Mouse (Mus musculus): ENCODE measurements around the gene Kcnma1. TPM values are rescaled to one million over a fixed set of nuclear protein-coding genes. Genes with fewer than 3 reads are reported as not detected.

Gene Kcnma1
- total RNA-seq, 2 experiments from 2014 or later: not detected

GRCm38 (mm10) chr14:23882001-23882400 lies 132.3 kb downstream of the Kcnma1 start:
- ATAC-seq (replicated peaks; ENCODE audit: poor library complexity, severe bottlenecking): no peak

DNA sequence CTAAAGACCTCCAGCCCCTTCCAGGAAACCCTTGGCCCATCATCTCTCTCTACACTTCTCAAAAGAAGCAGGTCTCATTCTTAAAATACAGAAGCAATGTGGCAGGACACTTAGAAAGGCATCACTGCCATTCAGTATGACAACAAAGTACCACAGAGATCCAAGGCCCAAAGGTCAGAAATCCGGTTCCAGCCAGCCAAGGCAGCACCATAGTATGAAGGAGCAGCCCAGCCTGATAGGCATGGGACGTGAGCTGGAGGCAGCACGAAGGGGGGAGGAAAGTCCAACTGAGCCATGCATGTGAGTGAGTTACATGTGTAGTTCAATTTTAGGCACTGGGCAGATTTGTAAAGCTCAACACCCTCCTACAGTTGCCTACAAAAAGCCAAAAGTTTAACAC lies 135.0 kb downstream of the Kcnma1 start:
- no peak for ATAC-seq (replicated peaks; ENCODE audit: poor library complexity, severe bottlenecking)

DNA sequence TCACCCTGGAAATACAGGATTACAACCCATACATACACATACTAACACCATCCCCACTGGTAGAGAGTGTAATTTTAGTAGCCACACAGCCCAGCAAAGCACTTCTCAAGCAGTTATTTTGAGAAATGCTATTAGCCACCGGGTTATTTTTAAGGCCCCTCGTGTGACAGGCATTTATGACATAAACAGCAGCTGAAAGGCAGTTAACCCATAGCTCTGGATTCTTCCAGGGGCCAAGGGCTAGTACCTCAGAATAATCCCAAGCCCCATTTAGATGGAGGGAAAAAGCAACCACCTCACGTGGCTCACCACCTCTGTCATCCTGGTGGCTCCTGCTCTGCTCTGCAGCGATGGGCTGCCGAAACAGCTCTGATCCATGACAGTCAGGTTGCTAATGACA lies 136.7 kb downstream of the Kcnma1 start:
- ATAC-seq (replicated peaks; ENCODE audit: poor library complexity, severe bottlenecking): no peak

GRCm38 (mm10) chr14:23874545-23874944 lies 139.7 kb downstream of the Kcnma1 start:
- ATAC-seq (replicated peaks; ENCODE audit: poor library complexity, severe bottlenecking): no peak

DNA sequence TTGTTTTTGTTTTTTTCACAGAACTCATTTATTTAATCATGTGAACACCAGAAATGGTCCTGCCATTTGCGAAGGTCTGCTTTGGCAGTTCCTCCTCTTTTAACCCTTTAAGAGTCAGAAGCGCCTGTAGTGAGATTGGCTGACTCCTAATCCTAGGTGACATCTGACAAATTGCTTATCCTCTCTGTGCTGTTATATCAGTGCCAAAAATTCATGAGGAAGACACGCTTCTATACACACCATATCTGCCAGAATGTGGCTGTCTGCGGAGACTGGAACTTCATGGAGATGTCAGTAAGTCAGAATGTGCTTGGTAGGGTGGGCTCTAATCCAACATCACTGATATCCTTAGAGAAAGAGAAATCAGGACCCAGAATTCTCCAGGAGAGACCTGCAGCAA lies 157.3 kb downstream of the Kcnma1 start:
- no peak for ATAC-seq (replicated peaks; ENCODE audit: poor library complexity, severe bottlenecking)

DNA sequence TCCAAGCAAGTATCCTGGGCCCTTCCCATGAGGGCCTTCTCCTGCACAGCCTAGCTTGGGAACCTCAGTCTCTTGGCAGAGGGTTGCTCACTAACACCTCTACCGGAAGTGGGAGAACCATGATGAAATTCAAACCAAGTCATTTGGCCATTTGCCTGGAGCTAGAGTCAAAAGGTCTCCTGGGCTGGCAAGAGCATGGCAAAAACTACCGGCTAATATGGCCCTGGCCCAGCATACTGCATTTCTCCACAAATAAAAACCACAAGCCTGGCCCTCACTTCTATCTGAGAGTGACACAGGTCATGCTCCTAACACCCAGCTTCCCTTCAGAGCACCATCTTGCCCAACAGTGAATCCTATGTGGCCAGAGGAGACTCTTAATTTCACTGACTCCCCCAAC lies 159.3 kb downstream of the Kcnma1 start:
- ATAC-seq (replicated peaks; ENCODE audit: poor library complexity, severe bottlenecking): no peak

DNA sequence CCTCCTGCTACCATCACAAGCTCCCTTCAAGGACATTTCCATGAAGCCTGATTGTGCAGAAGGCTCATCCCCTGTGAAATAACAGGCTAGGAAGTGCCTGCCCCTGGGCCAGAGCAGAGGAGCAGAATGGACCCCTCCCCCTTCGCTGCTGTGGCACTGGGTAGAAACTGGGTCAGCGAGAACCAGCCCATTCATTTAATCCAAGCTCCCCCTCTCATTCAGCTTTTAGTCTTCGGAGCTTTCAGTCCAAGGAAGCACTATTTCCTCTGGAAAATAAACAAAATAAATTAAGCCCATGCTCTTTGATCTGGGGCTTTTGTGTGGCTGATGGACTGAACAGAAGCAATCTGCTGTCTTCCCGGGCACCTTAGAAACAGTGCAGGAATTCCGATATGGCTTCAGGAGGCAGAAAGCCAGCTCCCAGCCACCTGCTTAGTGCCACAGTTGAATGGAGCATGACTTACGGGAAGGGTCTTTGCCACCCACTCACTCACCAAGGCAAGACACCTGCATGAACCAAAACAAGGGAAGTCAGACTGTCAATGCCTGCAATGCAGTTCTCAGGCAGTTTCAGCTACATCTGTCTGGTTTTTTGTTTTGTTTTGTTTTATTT lies 165.7 kb downstream of the Kcnma1 start:
- no peak for ATAC-seq (replicated peaks; ENCODE audit: poor library complexity, severe bottlenecking)

DNA sequence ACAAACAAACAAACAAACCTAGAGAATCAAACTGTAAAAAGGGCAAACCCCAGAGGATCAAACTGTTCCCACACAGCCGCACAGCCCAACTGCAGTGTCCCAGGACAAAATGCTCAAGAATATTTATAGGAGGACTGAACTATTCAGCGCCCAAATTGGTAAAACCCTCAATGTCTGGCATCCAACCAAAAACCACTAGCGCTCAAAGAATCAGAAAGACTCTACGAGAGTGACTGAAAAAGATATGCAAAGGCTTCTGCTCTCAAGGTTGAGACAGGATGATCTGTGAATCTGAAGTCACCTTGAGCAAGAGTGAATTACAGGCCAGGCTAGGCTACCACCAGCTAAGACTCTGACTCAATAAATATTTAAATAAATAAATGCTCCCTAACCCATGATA lies 167.6 kb downstream of the Kcnma1 start:
- no peak for ATAC-seq (replicated peaks; ENCODE audit: poor library complexity, severe bottlenecking)

GRCm38 (mm10) chr14:23842025-23842424 lies 172.3 kb downstream of the Kcnma1 start:
- ATAC-seq (replicated peaks; ENCODE audit: poor library complexity, severe bottlenecking): no peak

DNA sequence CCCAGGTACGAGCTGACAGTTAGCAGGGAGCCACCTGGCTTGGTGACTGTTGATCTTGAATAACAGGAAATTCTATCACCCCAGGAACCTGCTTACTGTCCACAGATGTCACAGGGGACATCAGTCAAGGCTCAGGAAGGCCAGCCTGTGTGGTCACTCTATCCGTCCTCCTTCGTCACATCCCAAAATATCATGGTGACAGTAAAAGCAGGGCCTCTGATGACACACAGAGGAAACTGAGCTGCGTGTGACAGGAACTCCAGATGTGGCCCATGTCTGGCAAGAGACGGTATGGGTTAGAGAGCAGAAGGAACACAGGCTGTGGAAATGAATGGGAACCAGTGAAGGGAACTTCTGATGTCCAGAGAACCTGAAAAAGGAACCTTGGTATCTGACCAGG lies 174.7 kb downstream of the Kcnma1 start:
- no peak for ATAC-seq (replicated peaks; ENCODE audit: poor library complexity, severe bottlenecking)

- ATAC-seq (replicated peaks; ENCODE audit: poor library complexity, severe bottlenecking): no peak
These were observed 178.7 kb downstream of the Kcnma1 start for GRCm38 (mm10) chr14:23835387-23836111.

- ATAC-seq (replicated peaks; ENCODE audit: poor library complexity, severe bottlenecking): no peak
These were observed 183.0 kb downstream of the Kcnma1 start for GRCm38 (mm10) chr14:23831284-23831683.

DNA sequence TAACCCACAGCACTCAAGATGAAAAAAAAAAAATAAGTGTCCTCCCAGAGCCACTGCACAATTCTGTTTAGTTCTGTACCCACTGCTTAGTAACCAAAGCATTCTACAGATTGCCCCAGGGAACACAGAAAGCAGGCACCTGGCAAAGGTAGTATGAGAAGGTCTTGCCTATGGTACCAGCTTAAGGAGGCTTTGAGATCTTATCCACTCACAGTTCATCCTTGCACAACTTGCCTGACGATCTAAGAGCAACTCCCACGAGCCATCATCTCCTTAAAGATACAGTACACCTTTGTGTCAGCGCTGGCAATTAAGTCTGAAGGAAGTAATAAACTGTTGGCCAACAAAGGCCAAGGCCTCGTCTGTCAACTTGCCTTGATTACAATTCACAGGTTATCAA lies 184.0 kb downstream of the Kcnma1 start:
- no peak for ATAC-seq (replicated peaks; ENCODE audit: poor library complexity, severe bottlenecking)

GRCm38 (mm10) chr14:23828711-23829320 lies 185.5 kb downstream of the Kcnma1 start:
- ATAC-seq (replicated peaks; ENCODE audit: poor library complexity, severe bottlenecking): no peak

DNA sequence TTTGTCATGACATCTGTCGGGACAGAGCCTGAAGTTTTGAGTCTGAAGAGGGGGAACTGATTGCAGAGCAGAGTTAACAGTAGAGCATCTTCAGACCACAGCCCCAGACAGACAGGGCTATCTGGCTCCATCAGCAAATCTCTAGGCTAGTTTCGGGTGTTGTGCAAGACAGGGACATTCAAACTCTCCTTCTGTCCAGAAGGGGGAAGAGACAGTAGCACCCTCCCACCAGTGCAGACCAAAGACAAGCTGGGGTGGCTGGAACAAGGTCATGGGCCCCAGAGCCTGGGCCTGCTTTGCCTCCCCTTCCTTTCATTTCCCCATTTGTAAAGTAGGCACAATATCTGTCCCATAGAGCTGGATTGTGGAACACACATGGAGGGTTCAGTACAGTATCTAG lies 189.4 kb downstream of the Kcnma1 start:
- peak; percentile 14; the same call in 1 of the 2 replicates for ATAC-seq (replicated peaks; ENCODE audit: poor library complexity, severe bottlenecking)

- no peak for ATAC-seq (replicated peaks; ENCODE audit: poor library complexity, severe bottlenecking)
These were observed 190.0 kb downstream of the Kcnma1 start for GRCm38 (mm10) chr14:23824267-23824666.

- ATAC-seq (replicated peaks; ENCODE audit: poor library complexity, severe bottlenecking): no peak
These were observed 196.7 kb downstream of the Kcnma1 start for GRCm38 (mm10) chr14:23817585-23817984.

DNA sequence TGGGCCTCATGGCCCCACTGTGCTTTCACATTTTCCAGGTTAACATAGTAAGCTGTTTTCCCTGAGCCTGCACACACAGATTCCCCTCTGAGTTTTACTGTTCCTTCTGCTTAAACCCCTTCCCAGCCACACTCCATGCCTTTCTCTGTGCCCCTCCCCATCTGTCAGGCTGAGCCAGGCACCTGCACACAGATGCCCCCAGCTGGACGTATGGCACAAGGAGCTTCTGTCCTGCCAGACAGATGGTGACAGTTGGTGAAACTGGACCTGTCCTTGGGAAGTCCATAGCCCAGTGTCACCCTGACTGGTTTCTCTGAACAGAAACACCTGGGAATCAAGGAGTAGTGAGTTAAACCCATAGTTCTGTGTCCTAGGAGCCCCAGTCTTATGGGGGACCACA lies 204.2 kb downstream of the Kcnma1 start:
- no peak for ATAC-seq (replicated peaks; ENCODE audit: poor library complexity, severe bottlenecking)

- no peak for ATAC-seq (replicated peaks; ENCODE audit: poor library complexity, severe bottlenecking)
These were observed 205.2 kb downstream of the Kcnma1 start for GRCm38 (mm10) chr14:23809124-23809523.

- no peak for ATAC-seq (replicated peaks; ENCODE audit: poor library complexity, severe bottlenecking)
These were observed 207.9 kb downstream of the Kcnma1 start for GRCm38 (mm10) chr14:23806378-23806777.

DNA sequence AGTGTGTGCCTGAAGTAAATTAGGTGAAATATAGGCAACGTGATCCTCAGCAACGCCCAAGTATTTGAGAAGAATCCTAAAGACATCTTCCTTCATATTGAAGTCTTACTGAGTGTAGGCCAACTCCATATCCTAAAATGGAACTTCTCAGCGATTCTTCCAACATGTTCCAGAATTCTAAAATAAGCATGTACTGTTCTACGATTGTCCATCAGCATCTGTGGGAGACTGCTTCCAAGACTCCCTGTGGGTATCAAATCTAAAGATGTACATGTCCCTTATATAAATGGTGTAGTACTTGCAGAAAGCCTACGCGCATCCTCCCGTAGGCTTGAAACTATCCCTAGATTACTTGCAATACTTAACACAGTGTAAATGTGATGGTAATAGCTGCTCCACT lies 217.4 kb downstream of the Kcnma1 start:
- ATAC-seq (replicated peaks; ENCODE audit: poor library complexity, severe bottlenecking): no peak

- ATAC-seq (replicated peaks; ENCODE audit: poor library complexity, severe bottlenecking): no peak
These were observed 221.6 kb downstream of the Kcnma1 start for GRCm38 (mm10) chr14:23792674-23793073.
